In genomic region chr12:53316715-53317114, GRCm38 (mm10) we compare ENCODE assay signal across 22 mouse cellular contexts.
DNase-seq lines count a peak whose midpoint lies in the region; ATAC-seq and TF ChIP-seq lines count a peak whose summit lies in the region.
"Had no signal": no experiment of that assay in that cellular context is flagged by ENCODE, and none has a peak within 500 bp of the region (broad histone marks: within the 10 kb centered on the region; RNA-seq: fewer than 3 reads in every experiment).

No protein-coding gene starts in this region.

- H3K4me3 ChIP-seq in heart, embryonic 10.5 days = no peak overlapping the region
- H3K4me3 ChIP-seq in heart, embryonic 12.5 days = no peak overlapping the region
- H3K4me3 ChIP-seq in midbrain, embryonic 12.5 days = no peak overlapping the region
- no peak overlapping the region for H3K4me3 ChIP-seq in midbrain, embryonic 11.5 days (ENCODE audit: low read depth, low read length)
- no peak overlapping the region for H3K4me3 ChIP-seq in neural tube, embryonic 13.5 days
- H3K4me3 ChIP-seq in embryonic fibroblast, embryonic 13.5 days (ENCODE audit: insufficient read depth, low read length) = no peak overlapping the region
- H3K4me3 ChIP-seq: embryonic facial prominence, embryonic 13.5 days; embryonic facial prominence, embryonic 15.5 days; forebrain, embryonic 13.5 days; forebrain, embryonic 15.5 days had no signal

- no peak overlapping the region for H3K9ac ChIP-seq in heart, embryonic 12.5 days
- H3K9ac ChIP-seq in midbrain, embryonic 12.5 days (replicated peaks) = no peak overlapping the region
- H3K9ac ChIP-seq in midbrain, embryonic 11.5 days (ENCODE audit: low read length) = no peak overlapping the region
- H3K9ac ChIP-seq in neural tube, embryonic 13.5 days = no peak overlapping the region
- H3K9ac ChIP-seq: embryonic facial prominence, embryonic 13.5 days; embryonic facial prominence, embryonic 15.5 days; forebrain, embryonic 13.5 days; forebrain, embryonic 15.5 days had no signal

- H3K27me3 ChIP-seq in heart, embryonic 10.5 days (ENCODE audit: insufficient read depth, poor library complexity, severe bottlenecking) = no peaks in the 10 kb centered on the region
- no peaks in the 10 kb centered on the region for H3K27me3 ChIP-seq in heart, embryonic 12.5 days (replicated peaks)
- H3K27me3 ChIP-seq in midbrain, embryonic 12.5 days = no peaks in the 10 kb centered on the region
- H3K27me3 ChIP-seq in midbrain, embryonic 11.5 days (ENCODE audit: control insufficient read depth, insufficient read depth, low read length) = no peaks in the 10 kb centered on the region
- no peaks in the 10 kb centered on the region for H3K27me3 ChIP-seq in neural tube, embryonic 13.5 days
- H3K27me3 ChIP-seq: embryonic facial prominence, embryonic 13.5 days; embryonic facial prominence, embryonic 15.5 days; forebrain, embryonic 13.5 days; forebrain, embryonic 15.5 days had no signal

- 26% methylated on average over 2 of the region's 2 CpGs for WGBS in heart, embryonic 10.5 days
- 43% methylated on average over 2 of the region's 2 CpGs for WGBS in heart, embryonic 12.5 days
- 39% methylated on average over 2 of the region's 2 CpGs for WGBS in midbrain, embryonic 12.5 days
- 47% methylated on average over 2 of the region's 2 CpGs for WGBS in midbrain, embryonic 11.5 days
- 48% methylated on average over 2 of the region's 2 CpGs for whole genome bisulfite sequencing in neural tube, embryonic 13.5 days

- no peak for TF ChIP-seq POLR2A in embryonic fibroblast, embryonic 13.5 days (IDR thresholded peaks at IDR 0.05; ENCODE audit: low read depth, low read length)

- DNase-seq in heart, embryonic 10.5 days (ENCODE audit: low spot score) = peak; percentile 35
- DNase-seq in midbrain, embryonic 11.5 days (ENCODE audit: low spot score, missing footprints) = no peak
- DNase-seq in neural tube, embryonic 10.5 days (ENCODE audit: extremely low spot score, low spot score) = no peak
- DNase-seq in frontal cortex, postnatal 36 days (ENCODE audit: low spot score in 2 of 2) = no peak
- DNase-seq: adrenal gland, adult 2 months; adrenal gland, postnatal 10 days; adrenal gland, postnatal 25 days; cerebellum, adult 11 months; cerebellum, adult 18-20 months; cerebellum, adult 8-10 months; cerebellum, adult 9-11 months; cerebellum, postnatal 14 days; cerebellum, postnatal 36 days; embryo, embryonic 11 days had no signal

- no peaks in the 10 kb centered on the region for H3K9me3 ChIP-seq in heart, embryonic 10.5 days
- H3K9me3 ChIP-seq in heart, embryonic 12.5 days (replicated peaks) = no peaks in the 10 kb centered on the region
- H3K9me3 ChIP-seq in midbrain, embryonic 12.5 days = no peaks in the 10 kb centered on the region
- H3K9me3 ChIP-seq in midbrain, embryonic 11.5 days (ENCODE audit: control insufficient read depth, low read length) = no peaks in the 10 kb centered on the region
- H3K9me3 ChIP-seq in neural tube, embryonic 13.5 days = no peaks in the 10 kb centered on the region
- H3K9me3 ChIP-seq: embryonic facial prominence, embryonic 13.5 days; embryonic facial prominence, embryonic 15.5 days; forebrain, embryonic 13.5 days; forebrain, embryonic 15.5 days had no signal

- TF ChIP-seq CTCF in embryonic fibroblast, embryonic 13.5 days (IDR thresholded peaks at IDR 0.05; ENCODE audit: borderline replicate concordance, insufficient read depth, low read length) = no peak

- no peak for ATAC-seq in heart, embryonic 12.5 days (ENCODE audit: insufficient number of reproducible peaks, low FRiP score)
- ATAC-seq in midbrain, embryonic 12.5 days (ENCODE audit: low FRiP score, low read depth) = no peak
- ATAC-seq in midbrain, embryonic 11.5 days (ENCODE audit: low FRiP score) = no peak
- peak; percentile 50; the same call in 1 of the 2 replicates for ATAC-seq in neural tube, embryonic 13.5 days (ENCODE audit: low read depth)
- ATAC-seq: forebrain, embryonic 13.5 days; forebrain, embryonic 15.5 days had no signal

- no peaks in the 10 kb centered on the region for H3K36me3 ChIP-seq in heart, embryonic 10.5 days
- no peaks in the 10 kb centered on the region for H3K36me3 ChIP-seq in heart, embryonic 12.5 days
- H3K36me3 ChIP-seq in midbrain, embryonic 12.5 days = no peaks in the 10 kb centered on the region
- no peaks in the 10 kb centered on the region for H3K36me3 ChIP-seq in midbrain, embryonic 11.5 days (ENCODE audit: control insufficient read depth, insufficient read depth, low read length)
- no peaks in the 10 kb centered on the region for H3K36me3 ChIP-seq in neural tube, embryonic 13.5 days
- H3K36me3 ChIP-seq: embryonic facial prominence, embryonic 13.5 days; embryonic facial prominence, embryonic 15.5 days; forebrain, embryonic 15.5 days had no signal

- H3K4me2 ChIP-seq in heart, embryonic 12.5 days = no peak overlapping the region
- H3K4me2 ChIP-seq in midbrain, embryonic 12.5 days (replicated peaks) = no peak overlapping the region
- H3K4me2 ChIP-seq in midbrain, embryonic 11.5 days = no peak overlapping the region
- H3K4me2 ChIP-seq in neural tube, embryonic 13.5 days = no peak overlapping the region
- H3K4me2 ChIP-seq: embryonic facial prominence, embryonic 13.5 days; embryonic facial prominence, embryonic 15.5 days; forebrain, embryonic 13.5 days; forebrain, embryonic 15.5 days had no signal

- H3K4me1 ChIP-seq in heart, embryonic 10.5 days = peaks cover 4% of the 10 kb centered on the region; the same call in 1 of the 2 replicates
- peaks cover 3% of the 10 kb centered on the region; the same call in 1 of the 2 replicates for H3K4me1 ChIP-seq in heart, embryonic 12.5 days (replicated peaks)
- peaks cover 19% of the 10 kb centered on the region for H3K4me1 ChIP-seq in midbrain, embryonic 12.5 days
- H3K4me1 ChIP-seq in midbrain, embryonic 11.5 days (ENCODE audit: control insufficient read depth, insufficient read depth, low read length) = no peaks in the 10 kb centered on the region
- H3K4me1 ChIP-seq in neural tube, embryonic 13.5 days (replicated peaks) = peaks cover 27% of the 10 kb centered on the region
- H3K4me1 ChIP-seq in embryonic fibroblast, embryonic 13.5 days (ENCODE audit: control insufficient read depth, insufficient read depth, low read length) = peaks cover 7% of the 10 kb centered on the region; the same call in 1 of the 2 replicates
- H3K4me1 ChIP-seq: embryonic facial prominence, embryonic 15.5 days had no signal

- H3K27ac ChIP-seq in heart, embryonic 10.5 days = no peak overlapping the region
- H3K27ac ChIP-seq in heart, embryonic 12.5 days (ENCODE audit: poor library complexity, severe bottlenecking) = no peak overlapping the region
- peak overlapping the region; percentile 25; the same call in 1 of the 2 replicates for H3K27ac ChIP-seq in midbrain, embryonic 12.5 days (replicated peaks)
- no peak overlapping the region for H3K27ac ChIP-seq in midbrain, embryonic 11.5 days (ENCODE audit: low read depth, low read length)
- no peak overlapping the region for H3K27ac ChIP-seq in neural tube, embryonic 13.5 days (replicated peaks)
- peak overlapping the region; percentile 37; the same call in 1 of the 2 replicates for H3K27ac ChIP-seq in embryonic fibroblast, embryonic 13.5 days (ENCODE audit: insufficient read depth, low read length)
- H3K27ac ChIP-seq: embryonic facial prominence, embryonic 13.5 days; embryonic facial prominence, embryonic 15.5 days; forebrain, embryonic 13.5 days; forebrain, embryonic 15.5 days had no signal

Comparison
In these comparisons a context has a peak if more than half of its experiments do, and no peak if none do; other contexts are left out.
1. H3K27ac ChIP-seq: peak in midbrain, embryonic 12.5 days (single experiment) and embryonic fibroblast, embryonic 13.5 days (single experiment); none in heart, embryonic 10.5 days (single experiment), heart, embryonic 12.5 days (single experiment), midbrain, embryonic 11.5 days (single experiment) and neural tube, embryonic 13.5 days (single experiment).